Mouse (Mus musculus) layer of hippocampus, adult 2 months (tissue): Measurements from ENCODE around the gene Tln2. TPM values are rescaled to one million over a fixed set of nuclear protein-coding genes. Genes with fewer than 3 reads are reported as not detected.

Experiments
- DNase-seq, 2 experiments: peaks; one replicate each; pipeline ENCODE4 v3.0.0; 2022; ENCODE audit warnings: low spot score in 2 of 2
- H3K27ac ChIP-seq: fragments of 200-600 bp; 2 replicates; pipeline ENCODE4 v1.8.1; 2022
- H3K4me3 ChIP-seq: fragments of 200-600 bp; 2 replicates; pipeline ENCODE4 v1.8.1; 2022; ENCODE audit warnings: mild to moderate bottlenecking
- CTCF ChIP-seq: fragments of 200-600 bp; conservative IDR thresholded peaks from 2 replicates; pipeline ENCODE4 v1.8.1; 2022; ENCODE audit warnings: antibody characterized with exemption, mild to moderate bottlenecking, moderate library complexity
- microRNA-seq, 2 experiments: library from miRNA; unstranded; fragments of <30 nt; microRNA quantifications; one replicate each; pipeline ENCODE4 v1.2.0; 2021
- total RNA-seq, 2 experiments: library from RNA; stranded (reverse); gene quantifications; 2 replicates each; pipeline ENCODE4 v1.2.3; 2021

Gene Tln2
- total RNA-seq, 2 experiments from 2014 or later: 95.2 to 101 TPM

GRCm38 (mm10) chr9:67183520-67183919 is 376.0 kb downstream of the Tln2 start:
- Histone ChIP-seq H3K27ac (no peak overlapping the region), H3K4me3 (no peak overlapping the region)
- no peak for DNase-seq
- TF ChIP-seq CTCF: no peak

- Histone ChIP-seq H3K27ac (no peak overlapping the region), H3K4me3 (no peak overlapping the region)
- no peak for TF ChIP-seq CTCF
- no peak for DNase-seq
These were observed 377.5 kb downstream of the Tln2 start for GRCm38 (mm10) chr9:67182006-67182405.

- Histone ChIP-seq H3K4me3 (no peak overlapping the region), H3K27ac (no peak overlapping the region)
- no peak for DNase-seq
- no peak for TF ChIP-seq CTCF
These were observed 380.8 kb downstream of the Tln2 start for GRCm38 (mm10) chr9:67178709-67179108.

- H3K4me3 ChIP-seq: no peak overlapping the region
- TF ChIP-seq CTCF: no peak
- no peak for DNase-seq
- H3K27ac ChIP-seq: no peak overlapping the region
These were observed 381.3 kb downstream of the Tln2 start for GRCm38 (mm10) chr9:67178203-67178602.

- DNase-seq: no peak
- no peak for TF ChIP-seq CTCF
- Histone ChIP-seq H3K27ac (no peak overlapping the region), H3K4me3 (no peak overlapping the region)
These were observed 383.4 kb downstream of the Tln2 start for GRCm38 (mm10) chr9:67176073-67176472.

GRCm38 (mm10) chr9:67173816-67174215 is 385.7 kb downstream of the Tln2 start:
- H3K27ac ChIP-seq: no peak overlapping the region
- H3K4me3 ChIP-seq: no peak overlapping the region
- peak; percentile 55 for TF ChIP-seq CTCF
- DNase-seq: no peak

- DNase-seq: no peak
- no peak overlapping the region for H3K27ac ChIP-seq
- H3K4me3 ChIP-seq: no peak overlapping the region
- TF ChIP-seq CTCF: no peak
These were observed 386.3 kb downstream of the Tln2 start for GRCm38 (mm10) chr9:67173154-67173553.

GRCm38 (mm10) chr9:67171409-67171808 is 388.1 kb downstream of the Tln2 start:
- H3K27ac ChIP-seq: no peak overlapping the region
- no peak for DNase-seq
- TF ChIP-seq CTCF: peak; percentile 61
- no peak overlapping the region for H3K4me3 ChIP-seq

- no peak for TF ChIP-seq CTCF
- H3K4me3 ChIP-seq: no peak overlapping the region
- no peak overlapping the region for H3K27ac ChIP-seq
- DNase-seq: no peak
These were observed 388.7 kb downstream of the Tln2 start for GRCm38 (mm10) chr9:67170759-67171158.

- H3K27ac ChIP-seq: no peak overlapping the region
- no peak overlapping the region for H3K4me3 ChIP-seq
- DNase-seq: no peak
- no peak for TF ChIP-seq CTCF
These were observed 389.5 kb downstream of the Tln2 start for GRCm38 (mm10) chr9:67170047-67170446.

Small RNA genes within 50 kb of the gene (microRNA-seq; reads per million reads assigned to microRNA genes)
- 54.6 to 67.2 reads per million in 2 experiments for gene Mir190a

Other genes starting within 250 kb of the Tln2 start
- 1 to 10 TPM; 7.7 to 8.3 TPM for gene C2cd4b, start 199.7 kb upstream of the Tln2 start, total RNA-seq